Comparison of ENCODE assay signal across 9 mouse cellular contexts in the genomic region with DNA sequence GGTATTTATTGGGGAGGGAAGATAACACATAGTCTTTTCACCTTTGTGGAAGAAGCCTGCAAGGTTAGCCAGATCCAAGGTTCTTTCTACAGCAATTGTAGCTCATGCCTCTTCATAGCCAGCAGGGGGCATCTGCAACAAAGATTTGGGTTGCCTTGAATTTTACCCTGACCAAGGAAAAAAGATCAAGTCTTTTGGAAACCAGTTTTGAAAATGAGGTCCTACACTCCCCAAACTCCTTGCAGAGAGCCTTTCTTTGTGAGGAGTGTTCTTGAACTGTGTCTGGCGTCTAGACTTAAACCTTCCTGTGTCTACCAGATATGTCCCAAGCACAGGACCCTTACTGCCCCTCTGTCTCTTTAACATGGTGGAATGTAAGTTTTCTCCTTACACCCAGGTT. TPM values are rescaled to one million over a fixed set of nuclear protein-coding genes. Genes with fewer than 3 reads are reported as not detected.
A peak's percentile ranks its signal among the peaks of the same experiment; 100 is the strongest.
DNase-seq lines count a peak whose midpoint lies in the region; ATAC-seq and TF ChIP-seq lines count a peak whose summit lies in the region.
"Had no signal": no experiment of that assay in that cellular context is flagged by ENCODE, and none has a peak within 500 bp of the region (broad histone marks: within the 10 kb centered on the region; RNA-seq: fewer than 3 reads in every experiment).

No protein-coding gene starts in this region.

- no peak for TF ChIP-seq EP300 in stomach, postnatal 0 days (optimal IDR thresholded peaks at IDR 0.05)

- 50% methylated on average over 1 of the region's 1 CpGs for WGBS in forebrain, embryonic 13.5 days
- 72% methylated on average over 1 of the region's 1 CpGs for WGBS in stomach, postnatal 0 days
- 66% methylated on average over 1 of the region's 1 CpGs for WGBS in thymus, adult 2 months

- H3K9me3 ChIP-seq in forebrain, embryonic 13.5 days (replicated peaks) = no peaks in the 10 kb centered on the region
- H3K9me3 ChIP-seq in stomach, postnatal 0 days (ENCODE audit: control insufficient read depth, low read length) = no peaks in the 10 kb centered on the region
- H3K9me3 ChIP-seq: limb, embryonic 15.5 days had no signal

- no peak overlapping the region for H3K27ac ChIP-seq in forebrain, embryonic 13.5 days
- no peak overlapping the region for H3K27ac ChIP-seq in stomach, postnatal 0 days (replicated peaks)
- H3K27ac ChIP-seq in thymus, adult 2 months (ENCODE audit: control insufficient read depth, insufficient read depth, low read length) = no peak overlapping the region
- H3K27ac ChIP-seq: limb, embryonic 15.5 days had no signal

- H3K4me3 ChIP-seq in forebrain, embryonic 13.5 days = no peak overlapping the region
- H3K4me3 ChIP-seq in stomach, postnatal 0 days (ENCODE audit: low read depth, low read length) = no peak overlapping the region
- H3K4me3 ChIP-seq in thymus, adult 2 months (ENCODE audit: control insufficient read depth, insufficient read depth, low read length) = no peak overlapping the region
- H3K4me3 ChIP-seq: limb, embryonic 15.5 days had no signal

- H3K4me2 ChIP-seq in forebrain, embryonic 13.5 days = no peak overlapping the region
- no peak overlapping the region for H3K4me2 ChIP-seq in stomach, postnatal 0 days (replicated peaks; ENCODE audit: low read depth)
- H3K4me2 ChIP-seq: limb, embryonic 15.5 days had no signal

- H3K9ac ChIP-seq in forebrain, embryonic 13.5 days = no peak overlapping the region
- H3K9ac ChIP-seq in stomach, postnatal 0 days (ENCODE audit: low read length) = no peak overlapping the region
- H3K9ac ChIP-seq: limb, embryonic 15.5 days had no signal

- no peaks in the 10 kb centered on the region for H3K27me3 ChIP-seq in forebrain, embryonic 13.5 days
- H3K27me3 ChIP-seq in stomach, postnatal 0 days (ENCODE audit: control insufficient read depth, insufficient read depth, low read length) = no peaks in the 10 kb centered on the region
- H3K27me3 ChIP-seq in thymus, adult 2 months (ENCODE audit: control insufficient read depth, insufficient read depth, low read length) = no peaks in the 10 kb centered on the region
- H3K27me3 ChIP-seq: limb, embryonic 15.5 days had no signal

- no peaks in the 10 kb centered on the region for H3K36me3 ChIP-seq in forebrain, embryonic 13.5 days (ENCODE audit: poor library complexity, severe bottlenecking)
- no peaks in the 10 kb centered on the region for H3K36me3 ChIP-seq in stomach, postnatal 0 days (ENCODE audit: control insufficient read depth, insufficient read depth, low read length)
- H3K36me3 ChIP-seq in thymus, adult 2 months (ENCODE audit: control insufficient read depth, insufficient read depth, low read length) = no peaks in the 10 kb centered on the region
- H3K36me3 ChIP-seq: limb, embryonic 15.5 days had no signal

- peak; percentile 15 for DNase-seq in gastrocnemius, adult 18-20 months (ENCODE audit: low spot score)
- DNase-seq in gastrocnemius, postnatal 14 days = no peak
- peak; percentile 27 for DNase-seq in right cerebral cortex, adult 18-20 months
- DNase-seq in right cerebral cortex, postnatal 25 days = no peak
- peak; percentile 39 for DNase-seq in lung, postnatal 10 days
- DNase-seq in stomach, postnatal 0 days (ENCODE audit: low spot score) = no peak
- DNase-seq in thymus, adult 2 months = no peak

- peak; percentile 86 for TF ChIP-seq CTCF in stomach, postnatal 0 days (IDR thresholded peaks at IDR 0.05; ENCODE audit: low read depth)
- no peak for TF ChIP-seq CTCF in thymus, adult 2 months (IDR thresholded peaks at IDR 0.05; ENCODE audit: borderline replicate concordance, control insufficient read depth, extremely low read depth, insufficient read depth, low read length, poor library complexity)

- intact Hi-C loops in gastrocnemius, postnatal 14 days (cut with DNase I; ENCODE audit: low total_unique reads) = loop anchor here (2.0 to 5.0 kb wide), 2 partner anchors 248 to 267 kb away; no protein-coding TSS in a partner anchor

- peak; percentile 50; the same call in 1 of the 2 replicates for ATAC-seq in forebrain, embryonic 13.5 days
- ATAC-seq in stomach, postnatal 0 days (ENCODE audit: low FRiP score, low TSS enrichment) = no peak

- no peaks in the 10 kb centered on the region for H3K4me1 ChIP-seq in forebrain, embryonic 13.5 days
- no peaks in the 10 kb centered on the region for H3K4me1 ChIP-seq in stomach, postnatal 0 days (replicated peaks; ENCODE audit: control insufficient read depth, insufficient read depth)
- no peaks in the 10 kb centered on the region for H3K4me1 ChIP-seq in thymus, adult 2 months (replicated peaks; ENCODE audit: control insufficient read depth, insufficient read depth, low read length)
- H3K4me1 ChIP-seq: limb, embryonic 15.5 days had no signal

- no peak for TF ChIP-seq POLR2A in thymus, adult 2 months (IDR thresholded peaks at IDR 0.05; ENCODE audit: control insufficient read depth, extremely low read depth, insufficient read depth, low read length, poor library complexity)

RNA-seq across cellular contexts. Expression of a gene that starts 15.4 kb away (rescaled TPM):
- 100 to 1,000 TPM; 153 to 188 TPM for total RNA-seq in gastrocnemius, adult 18-20 months (2021)
- total RNA-seq in gastrocnemius, postnatal 14 days (2021) = 100 to 1,000 TPM; 213 to 234 TPM
- 10.0 and 10.4 TPM in 2 replicates for polyA plus RNA-seq in forebrain, embryonic 13.5 days (2015; fragmentation: Nextera tagmentation; extraction: Ambion mirVana)
- 12.2 and 12.8 TPM in 2 replicates for polyA plus RNA-seq in stomach, postnatal 0 days (2015; fragmentation: Nextera tagmentation; extraction: Ambion mirVana)
- polyA plus RNA-seq in thymus, adult 2 months (2012; rRNA removed) = 9.5 and 10.0 TPM in 2 replicates

Comparison
In these comparisons a context has a peak if more than half of its experiments do, and no peak if none do; other contexts are left out.
1. DNase-seq: peak in gastrocnemius, adult 18-20 months (single experiment), right cerebral cortex, adult 18-20 months (single experiment) and lung, postnatal 10 days (single experiment); none in gastrocnemius, postnatal 14 days (single experiment), right cerebral cortex, postnatal 25 days (single experiment), stomach, postnatal 0 days (single experiment) and thymus, adult 2 months (single experiment).